Mouse (Mus musculus): ENCODE results near the gene St6gal1.

DNA sequence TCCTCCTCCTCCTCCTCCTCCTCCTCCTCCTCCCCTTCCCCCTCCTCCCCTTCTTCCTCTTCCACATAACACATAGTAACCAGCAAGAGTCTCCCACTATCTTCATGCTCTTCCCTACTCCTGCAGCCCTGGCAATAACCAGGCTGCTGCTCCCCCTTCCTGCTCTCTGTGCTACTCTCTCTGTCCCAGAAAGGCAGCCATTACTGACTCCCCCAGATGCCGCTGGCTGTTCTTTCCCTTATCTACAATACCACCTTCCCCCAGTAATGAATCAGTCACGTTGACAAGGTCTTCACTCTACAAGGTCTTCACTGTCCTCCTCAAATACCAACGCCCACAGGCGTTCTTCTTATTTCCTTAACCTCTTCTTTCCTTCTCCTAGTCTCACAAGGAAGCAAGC lies 176.9 kb downstream of the St6gal1 start:
- TF ChIP-seq MYOG (IDR thresholded peaks at IDR 0.05; ENCODE audit: control insufficient read depth in 1 of 3, insufficient read depth in 1 of 3, insufficient read length in 2 of 3, low read depth in 2 of 3) (no peak), POLR2A (IDR thresholded peaks at IDR 0.05; ENCODE audit: insufficient read length, low read depth) (no peak), POLR2AphosphoS2 (IDR thresholded peaks at IDR 0.05; ENCODE audit: insufficient read length, low read depth) (no peak), REST (IDR thresholded peaks at IDR 0.05; ENCODE audit: insufficient read depth, insufficient read length) (no peak), USF1 (IDR thresholded peaks at IDR 0.05; ENCODE audit: low read depth) (no peak), SRF (IDR thresholded peaks at IDR 0.05; ENCODE audit: control insufficient read depth, insufficient read length, low read depth) (no peak), MAX (IDR thresholded peaks at IDR 0.05; ENCODE audit: low read depth) (no peak), CEBPB (IDR thresholded peaks at IDR 0.05; ENCODE audit: insufficient read depth, poor library complexity, severe bottlenecking) (no peak), TCF3 (IDR thresholded peaks at IDR 0.05; ENCODE audit: insufficient read length, low read depth) (no peak), E2F4 (IDR thresholded peaks at IDR 0.05; ENCODE audit: insufficient read depth) (no peak), MYOD1 (IDR thresholded peaks at IDR 0.05; ENCODE audit: control insufficient read depth in 1 of 3, insufficient read length in 2 of 3, low read depth in 2 of 3) (no peak)
